Mouse (Mus musculus) midbrain, embryonic 16.5 days (tissue): ENCODE results near the gene Gm43518. TPM values are rescaled to one million over a fixed set of nuclear protein-coding genes. Genes with fewer than 3 reads are reported as not detected.

Source experiments
- ATAC-seq: fragments of 200-750 bp; cut with Nextera tagmentation; 2 replicates; pipeline ENCODE4 v1.8.0; 2017; ENCODE audit warnings: moderate TSS enrichment
- H3K27ac ChIP-seq: fragments of 300-500 bp; sonication (generic); 2 replicates; pipeline ENCODE4 v1.5.1; 2014; ENCODE audit warnings: mild to moderate bottlenecking, low read length, mixed read lengths
- H3K27me3 ChIP-seq: fragments of 300-500 bp; sonication (generic); 2 replicates; pipeline ENCODE4 v1.6.1; 2014; ENCODE audit warnings: low read depth, low read length, mixed read lengths; ENCODE audit not compliant: control insufficient read depth, insufficient read depth
- H3K36me3 ChIP-seq: fragments of 300-500 bp; sonication (generic); 2 replicates; pipeline ENCODE4 v1.6.1; 2014; ENCODE audit warnings: mild to moderate bottlenecking, low read length, moderate library complexity, mixed read lengths; ENCODE audit not compliant: control insufficient read depth, insufficient read depth
- H3K4me1 ChIP-seq: fragments of 300-500 bp; sonication (generic); 2 replicates; pipeline ENCODE4 v1.6.1; 2014; ENCODE audit warnings: mild to moderate bottlenecking, low read length, mixed read lengths; ENCODE audit not compliant: control insufficient read depth, insufficient read depth
- H3K4me2 ChIP-seq: fragments of 300-500 bp; sonication (generic); 2 replicates; pipeline ENCODE4 v1.6.1; 2014; ENCODE audit warnings: mild to moderate bottlenecking, low read length, mixed read lengths
- H3K4me3 ChIP-seq: fragments of 300-500 bp; sonication (generic); 2 replicates; pipeline ENCODE4 v1.5.1; 2014; ENCODE audit warnings: low read depth, mild to moderate bottlenecking, low read length, moderate library complexity, mixed read lengths
- H3K9ac ChIP-seq: fragments of 300-500 bp; sonication (generic); 2 replicates; pipeline ENCODE4 v1.6.1; 2014; ENCODE audit warnings: low read depth, low read length, mixed read lengths
- H3K9me3 ChIP-seq: fragments of 300-500 bp; sonication (generic); replicated peaks from 2 replicates; pipeline ENCODE4 v1.6.1; 2014; ENCODE audit warnings: mild to moderate bottlenecking, low read length, mixed read lengths; ENCODE audit not compliant: control insufficient read depth, poor library complexity, severe bottlenecking
- WGBS: fragments of 180-500 bp; shearing (Covaris S2); extraction: QIAGEN DNeasy Blood & Tissue Kit; methylation state at CpG from one replicate; pipeline ENCODE4 v1.1.7; 2014; 5-methylcytosine and 5-hydroxymethylcytosine counted together
- polyA plus RNA-seq: library from polyadenylated mRNA; unstranded; fragments of >200 nt; fragmentation: Nextera tagmentation; extraction: Ambion mirVana; gene quantifications from 2 replicates; pipeline ENCODE4 v1.2.1, GENCODE M21; 2015

Gm43518 gene
- polyA plus RNA-seq, 1 experiment from 2014 or later = 3.6 TPM

GRCm38 (mm10) chr5:123946546-123946945 lies 19.3 kb downstream of the Gm43518 start:
- Histone ChIP-seq H3K4me3 (no peak overlapping the region), H3K27ac (no peak overlapping the region), H3K4me1 (no peaks in the 10 kb centered on the region), H3K4me2 (no peak overlapping the region), H3K36me3 (no peaks in the 10 kb centered on the region), H3K9ac (no peak overlapping the region), H3K9me3 (no peaks in the 10 kb centered on the region), H3K27me3 (no peaks in the 10 kb centered on the region)
- 72% methylated on average over 4 of the region's 4 CpGs for WGBS
- no peak for ATAC-seq

- WGBS = 56% methylated on average over 7 of the region's 7 CpGs
Measured at GRCm38 (mm10) chr5:123947041-123947761, 20.0 kb downstream of the Gm43518 start.

GRCm38 (mm10) chr5:123952365-123953045 lies 25.3 kb downstream of the Gm43518 start:
- no peaks in the 10 kb centered on the region for H3K27me3 ChIP-seq
- no peaks in the 10 kb centered on the region for H3K9me3 ChIP-seq
- no peaks in the 10 kb centered on the region for H3K4me1 ChIP-seq
- H3K27ac ChIP-seq = no peak overlapping the region
- H3K9ac ChIP-seq = no peak overlapping the region
- H3K4me3 ChIP-seq = no peak overlapping the region
- no peaks in the 10 kb centered on the region for H3K36me3 ChIP-seq
- WGBS = 67% methylated on average over 5 of the region's 5 CpGs
- ATAC-seq = no peak
- H3K4me2 ChIP-seq = no peak overlapping the region

More at GRCm38 (mm10) chr5:123947041-123947761, 20.0 kb downstream of the Gm43518 start:
- Histone ChIP-seq H3K27ac (no peak overlapping the region), H3K9me3 (no peaks in the 10 kb centered on the region), H3K4me1 (no peaks in the 10 kb centered on the region), H3K36me3 (no peaks in the 10 kb centered on the region), H3K9ac (no peak overlapping the region), H3K4me3 (no peak overlapping the region), H3K27me3 (no peaks in the 10 kb centered on the region), H3K4me2 (no peak overlapping the region)
- no peak for ATAC-seq

GRCm38 (mm10) chr5:123957213-123957612 lies 30.0 kb downstream of the Gm43518 start:
- H3K36me3 ChIP-seq = no peaks in the 10 kb centered on the region
- WGBS = 82% methylated on average over 8 of the region's 8 CpGs
- H3K27ac ChIP-seq = no peak overlapping the region
- no peak overlapping the region for H3K4me2 ChIP-seq
- no peaks in the 10 kb centered on the region for H3K4me1 ChIP-seq
- no peak for ATAC-seq
- no peak overlapping the region for H3K9ac ChIP-seq
- no peak overlapping the region for H3K4me3 ChIP-seq
- H3K27me3 ChIP-seq = no peaks in the 10 kb centered on the region
- no peaks in the 10 kb centered on the region for H3K9me3 ChIP-seq

- ATAC-seq = no peak
- Histone ChIP-seq H3K4me2 (no peak overlapping the region), H3K4me1 (no peaks in the 10 kb centered on the region), H3K9me3 (no peaks in the 10 kb centered on the region), H3K27ac (no peak overlapping the region), H3K4me3 (no peak overlapping the region), H3K27me3 (no peaks in the 10 kb centered on the region), H3K9ac (no peak overlapping the region), H3K36me3 (no peaks in the 10 kb centered on the region)
- WGBS = 84% methylated on average over 3 of the region's 3 CpGs
Measured at GRCm38 (mm10) chr5:123959018-123959417, 31.8 kb downstream of the Gm43518 start.

GRCm38 (mm10) chr5:123960129-123960528 lies 32.9 kb downstream of the Gm43518 start:
- H3K27me3 ChIP-seq = no peaks in the 10 kb centered on the region
- WGBS = 73% methylated on average over 8 of the region's 8 CpGs
- no peak overlapping the region for H3K9ac ChIP-seq
- no peak for ATAC-seq
- H3K4me1 ChIP-seq = no peaks in the 10 kb centered on the region
- H3K27ac ChIP-seq = no peak overlapping the region
- no peaks in the 10 kb centered on the region for H3K9me3 ChIP-seq
- H3K36me3 ChIP-seq = no peaks in the 10 kb centered on the region
- no peak overlapping the region for H3K4me2 ChIP-seq
- H3K4me3 ChIP-seq = no peak overlapping the region

GRCm38 (mm10) chr5:123961046-123961445 lies 33.8 kb downstream of the Gm43518 start:
- Histone ChIP-seq H3K9me3 (no peaks in the 10 kb centered on the region), H3K27ac (no peak overlapping the region), H3K4me2 (no peak overlapping the region), H3K36me3 (no peaks in the 10 kb centered on the region), H3K4me3 (no peak overlapping the region), H3K27me3 (no peaks in the 10 kb centered on the region), H3K4me1 (no peaks in the 10 kb centered on the region), H3K9ac (no peak overlapping the region)
- ATAC-seq = no peak
- 81% methylated on average over 12 of the region's 12 CpGs for WGBS

GRCm38 (mm10) chr5:123964208-123964607 lies 37.0 kb downstream of the Gm43518 start:
- no peaks in the 10 kb centered on the region for H3K9me3 ChIP-seq
- H3K4me3 ChIP-seq = no peak overlapping the region
- no peak for ATAC-seq
- H3K9ac ChIP-seq = no peak overlapping the region
- no peak overlapping the region for H3K27ac ChIP-seq
- no peaks in the 10 kb centered on the region for H3K4me1 ChIP-seq
- H3K4me2 ChIP-seq = no peak overlapping the region
- H3K36me3 ChIP-seq = no peaks in the 10 kb centered on the region
- H3K27me3 ChIP-seq = no peaks in the 10 kb centered on the region
- 94% methylated on average over 4 of the region's 4 CpGs for WGBS

GRCm38 (mm10) chr5:123966759-123967158 lies 39.5 kb downstream of the Gm43518 start:
- 100% methylated on average over 2 of the region's 2 CpGs for WGBS
- H3K4me2 ChIP-seq = no peak overlapping the region
- H3K9me3 ChIP-seq = no peaks in the 10 kb centered on the region
- no peaks in the 10 kb centered on the region for H3K36me3 ChIP-seq
- H3K4me1 ChIP-seq = no peaks in the 10 kb centered on the region
- no peak overlapping the region for H3K27ac ChIP-seq
- no peak overlapping the region for H3K4me3 ChIP-seq
- no peaks in the 10 kb centered on the region for H3K27me3 ChIP-seq
- ATAC-seq = no peak
- H3K9ac ChIP-seq = no peak overlapping the region
